Mouse (Mus musculus) midbrain, embryonic 10.5 days (tissue): ENCODE data around the gene Mex3d. TPM values are rescaled to one million over a fixed set of nuclear protein-coding genes. Genes with fewer than 3 reads are reported as not detected.

ENCODE experiments used
- DNase-seq: peaks from one replicate; pipeline ENCODE4 v3.0.0-alpha.2; 2017; ENCODE audit warnings: low spot score
- H3K27ac ChIP-seq: fragments of 300-500 bp; sonication (generic); replicated peaks from 2 replicates; pipeline ENCODE4 v1.5.1; 2016; ENCODE audit warnings: mild to moderate bottlenecking
- H3K27me3 ChIP-seq: fragments of 300-500 bp; sonication (generic); 2 replicates; pipeline ENCODE4 v1.6.1; 2016; ENCODE audit warnings: low read depth, mild to moderate bottlenecking; ENCODE audit not compliant: poor library complexity, severe bottlenecking
- H3K36me3 ChIP-seq: fragments of 300-500 bp; sonication (generic); 2 replicates; pipeline ENCODE4 v1.6.1; 2016; ENCODE audit warnings: mild to moderate bottlenecking, moderate library complexity
- H3K4me1 ChIP-seq: fragments of 300-500 bp; sonication (generic); 2 replicates; pipeline ENCODE4 v1.6.1; 2016
- H3K4me3 ChIP-seq: fragments of 300-500 bp; sonication (generic); 2 replicates; pipeline ENCODE4 v1.5.1; 2016; ENCODE audit warnings: mild to moderate bottlenecking, moderate library complexity
- H3K9me3 ChIP-seq: fragments of 300-500 bp; sonication (generic); replicated peaks from 2 replicates; pipeline ENCODE4 v1.6.1; 2016; ENCODE audit warnings: mild to moderate bottlenecking
- WGBS: fragments of 180-500 bp; shearing (Covaris S2); methylation state at CpG from one replicate; pipeline ENCODE4 v1.1.7; 2016; 5-methylcytosine and 5-hydroxymethylcytosine counted together
- polyA plus RNA-seq: library from polyadenylated mRNA; unstranded; fragments of >200 nt; fragmentation: Nextera tagmentation; extraction: Ambion mirVana; gene quantifications from 2 replicates; pipeline ENCODE4 v1.2.1, GENCODE M21; 2016

The Mex3d gene
- polyA plus RNA-seq, 1 experiment from 2014 or later = 6.3 TPM

GRCm38 (mm10) chr10:80405481-80406173 lies 18.2 kb upstream of the Mex3d start:
- peak overlapping the region; percentile 83 for H3K27ac ChIP-seq
- WGBS = 62% methylated on average over 10 of the region's 10 CpGs
- H3K9me3 ChIP-seq = no peaks in the 10 kb centered on the region
- no peak for DNase-seq
- no peaks in the 10 kb centered on the region for H3K27me3 ChIP-seq
- H3K4me1 ChIP-seq = peaks cover 37% of the 10 kb centered on the region
- peak overlapping the region; percentile 88 for H3K4me3 ChIP-seq
- peaks cover 56% of the 10 kb centered on the region for H3K36me3 ChIP-seq

DNA sequence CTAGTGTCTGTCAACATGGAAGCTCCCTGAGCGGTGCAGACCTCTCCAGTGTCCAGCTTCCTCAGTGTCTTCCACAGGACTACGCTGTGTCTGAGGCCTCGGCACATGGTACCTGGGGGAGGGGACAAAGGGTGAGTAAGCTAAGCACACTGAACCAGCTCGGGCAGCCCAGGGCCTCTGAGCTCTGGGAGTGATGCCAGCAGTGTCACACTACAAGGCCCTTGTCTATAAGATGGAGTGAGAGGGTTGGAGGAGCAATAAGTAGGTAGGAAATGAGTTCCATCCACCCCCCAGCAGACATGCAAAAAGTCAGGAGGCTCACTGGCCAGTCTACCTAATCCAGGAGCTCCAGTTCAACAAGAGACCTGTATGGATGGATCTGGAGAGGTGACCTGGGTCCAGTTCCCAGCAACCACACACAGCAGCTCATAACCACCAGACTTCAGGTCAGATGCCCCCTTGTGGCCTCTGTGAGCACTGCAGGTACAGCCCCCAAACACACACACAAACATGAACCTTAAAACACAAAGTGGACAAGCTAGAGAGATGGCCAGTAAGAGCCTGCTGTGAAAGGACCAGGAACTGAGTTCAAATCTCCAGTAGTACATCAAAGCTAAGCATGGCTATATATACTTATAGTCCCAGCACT lies 15.7 kb upstream of the Mex3d start:
- 93% methylated on average over 4 of the region's 4 CpGs for WGBS
- Histone ChIP-seq H3K4me1 (peaks cover 45% of the 10 kb centered on the region), H3K36me3 (peaks cover 37% of the 10 kb centered on the region), H3K27ac (no peak overlapping the region), H3K9me3 (no peaks in the 10 kb centered on the region), H3K27me3 (no peaks in the 10 kb centered on the region), H3K4me3 (no peak overlapping the region)
- DNase-seq = no peak

DNA sequence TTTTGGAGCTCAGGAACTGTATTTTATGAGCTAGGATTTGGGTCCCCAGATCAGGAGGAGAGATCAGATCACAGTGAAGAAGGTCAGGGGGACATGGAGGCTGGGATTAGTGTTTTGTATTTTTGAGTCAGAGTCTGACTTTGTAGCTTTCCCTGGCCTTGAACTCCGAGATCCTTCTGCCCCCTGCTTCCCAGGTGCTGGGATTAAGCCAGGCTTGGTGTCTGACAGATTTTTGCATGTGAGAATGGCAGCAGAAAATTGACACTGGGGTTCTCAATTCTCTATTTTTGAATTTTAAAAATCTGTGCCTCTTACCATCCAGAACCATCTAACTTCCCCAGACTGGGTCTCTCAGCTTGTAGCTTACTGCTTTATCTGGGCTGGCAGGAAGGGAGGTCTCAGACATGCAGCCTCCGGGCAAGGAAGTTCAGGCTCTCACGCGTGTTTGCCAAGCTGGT lies 13.3 kb upstream of the Mex3d start:
- no peaks in the 10 kb centered on the region for H3K9me3 ChIP-seq
- H3K4me1 ChIP-seq = peaks cover 42% of the 10 kb centered on the region
- H3K4me3 ChIP-seq = peak overlapping the region; percentile 85
- WGBS = 86% methylated on average over 4 of the region's 4 CpGs
- H3K27ac ChIP-seq = 0 out of 2 replicates have a peak overlapping the region, but pooled peaks have one; percentile 100
- peaks cover 56% of the 10 kb centered on the region for H3K36me3 ChIP-seq
- no peaks in the 10 kb centered on the region for H3K27me3 ChIP-seq
- DNase-seq = no peak

DNA sequence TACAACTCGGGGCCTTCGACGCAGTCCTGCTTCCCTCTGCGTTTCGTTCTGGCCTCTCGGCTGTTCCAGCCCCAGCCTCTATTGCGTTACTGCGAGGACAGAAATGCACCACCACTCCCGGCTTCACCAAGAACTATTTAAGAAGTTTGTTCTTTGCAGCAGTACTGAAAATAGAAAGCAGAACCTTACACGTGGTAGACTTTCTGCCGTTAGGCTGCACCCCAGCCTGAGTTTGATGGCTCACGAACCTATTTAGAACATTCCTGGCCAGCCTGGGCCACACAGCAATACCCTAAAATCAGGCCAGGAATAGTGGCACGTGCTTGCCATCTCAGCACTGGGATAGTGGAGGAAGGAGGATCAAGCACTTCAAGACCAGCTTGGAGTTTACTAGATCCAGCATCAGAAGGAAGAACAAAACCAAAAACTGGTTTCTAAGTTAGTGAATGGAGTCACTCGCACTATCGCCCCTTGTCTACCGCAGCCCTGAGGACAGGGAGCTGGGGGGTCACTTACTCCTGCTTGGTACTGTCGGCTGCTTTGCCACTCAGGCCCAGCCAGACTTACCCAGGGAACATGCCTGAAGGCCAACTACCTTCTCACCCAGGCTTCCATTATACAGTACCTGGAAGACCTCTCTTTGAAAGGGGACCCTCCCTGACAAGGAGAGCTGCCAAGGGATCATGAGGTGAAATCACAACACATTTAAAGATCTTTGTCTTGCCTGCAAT lies 12.7 kb upstream of the Mex3d start:
- peaks cover 62% of the 10 kb centered on the region for H3K36me3 ChIP-seq
- no peaks in the 10 kb centered on the region for H3K27me3 ChIP-seq
- no peak for DNase-seq
- peaks cover 36% of the 10 kb centered on the region for H3K4me1 ChIP-seq
- peak overlapping the region; percentile 85 for H3K4me3 ChIP-seq
- peak overlapping the region; percentile 100 for H3K27ac ChIP-seq
- WGBS = 14% methylated on average over 17 of the region's 17 CpGs
- no peaks in the 10 kb centered on the region for H3K9me3 ChIP-seq

DNA sequence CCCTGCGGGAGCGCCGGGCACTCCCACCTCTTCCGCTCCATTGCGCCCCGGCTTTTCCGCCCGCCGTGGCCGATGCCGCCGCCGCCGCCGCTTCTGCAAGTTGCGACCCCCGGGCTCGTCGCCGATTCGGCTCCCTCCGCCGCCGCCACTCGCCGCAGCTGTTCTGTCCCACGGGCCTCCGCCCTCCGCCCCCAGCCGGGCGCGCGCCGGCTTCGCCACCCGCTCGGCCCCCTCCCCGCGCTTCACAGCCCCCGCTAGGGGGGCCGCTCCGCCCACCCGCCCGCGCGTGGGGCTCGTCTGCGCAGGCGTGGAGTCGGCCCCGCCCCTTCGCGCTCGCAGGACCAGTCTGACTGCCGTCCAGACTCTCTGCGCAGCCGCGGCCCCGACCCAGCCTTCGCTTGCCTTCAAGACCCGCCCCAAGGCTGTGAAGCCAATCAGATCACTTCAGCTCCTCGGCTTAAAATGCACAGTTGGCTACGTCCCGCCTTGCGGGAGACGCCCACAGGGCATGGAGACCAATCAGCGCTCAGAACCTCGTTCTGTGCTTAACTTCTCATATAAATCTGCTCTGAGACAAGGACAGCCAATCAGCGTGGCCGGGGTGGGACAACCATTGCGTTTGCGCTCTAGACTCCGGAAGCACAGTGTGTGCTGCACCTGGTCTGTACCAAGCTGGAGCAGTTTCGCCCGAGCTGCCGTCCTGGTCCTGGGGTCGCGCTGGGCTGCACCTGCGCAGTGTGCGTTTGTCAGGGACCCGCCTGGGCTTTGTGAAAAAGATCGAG lies 11.9 kb upstream of the Mex3d start, which contains the start of gene Mbd3:
Gene Mbd3, minus strand, starts transcription at position 360 of the 782 bp plus-strand sequence.
- Histone ChIP-seq H3K27me3 (no peaks in the 10 kb centered on the region), H3K9me3 (no peaks in the 10 kb centered on the region), H3K4me1 (peaks cover 33% of the 10 kb centered on the region), H3K36me3 (peaks cover 66% of the 10 kb centered on the region), H3K4me3 (peak within 1 kb of the TSS; percentile 85), H3K27ac (peak within 1 kb of the TSS; percentile 100)
- DNase-seq = peak; percentile 99
- WGBS = under 1% methylated on average over 80 of the region's 82 CpGs

GRCm38 (mm10) chr10:80398719-80399190 lies 11.3 kb upstream of the Mex3d start:
- H3K27ac ChIP-seq = peak overlapping the region; percentile 100
- H3K4me1 ChIP-seq = peaks cover 33% of the 10 kb centered on the region
- WGBS = under 1% methylated on average over 59 of the region's 59 CpGs
- peaks cover 66% of the 10 kb centered on the region for H3K36me3 ChIP-seq
- no peaks in the 10 kb centered on the region for H3K27me3 ChIP-seq
- DNase-seq = peak; percentile 100
- peak overlapping the region; percentile 85 for H3K4me3 ChIP-seq
- H3K9me3 ChIP-seq = no peaks in the 10 kb centered on the region

GRCm38 (mm10) chr10:80398174-80398535 lies 10.7 kb upstream of the Mex3d start:
- H3K4me1 ChIP-seq = peaks cover 33% of the 10 kb centered on the region
- no peaks in the 10 kb centered on the region for H3K9me3 ChIP-seq
- H3K36me3 ChIP-seq = peaks cover 66% of the 10 kb centered on the region
- peak overlapping the region; percentile 85 for H3K4me3 ChIP-seq
- no peaks in the 10 kb centered on the region for H3K27me3 ChIP-seq
- peak overlapping the region; percentile 100 for H3K27ac ChIP-seq
- WGBS = 5% methylated on average over 1 of the region's 1 CpGs
- no peak for DNase-seq

DNA sequence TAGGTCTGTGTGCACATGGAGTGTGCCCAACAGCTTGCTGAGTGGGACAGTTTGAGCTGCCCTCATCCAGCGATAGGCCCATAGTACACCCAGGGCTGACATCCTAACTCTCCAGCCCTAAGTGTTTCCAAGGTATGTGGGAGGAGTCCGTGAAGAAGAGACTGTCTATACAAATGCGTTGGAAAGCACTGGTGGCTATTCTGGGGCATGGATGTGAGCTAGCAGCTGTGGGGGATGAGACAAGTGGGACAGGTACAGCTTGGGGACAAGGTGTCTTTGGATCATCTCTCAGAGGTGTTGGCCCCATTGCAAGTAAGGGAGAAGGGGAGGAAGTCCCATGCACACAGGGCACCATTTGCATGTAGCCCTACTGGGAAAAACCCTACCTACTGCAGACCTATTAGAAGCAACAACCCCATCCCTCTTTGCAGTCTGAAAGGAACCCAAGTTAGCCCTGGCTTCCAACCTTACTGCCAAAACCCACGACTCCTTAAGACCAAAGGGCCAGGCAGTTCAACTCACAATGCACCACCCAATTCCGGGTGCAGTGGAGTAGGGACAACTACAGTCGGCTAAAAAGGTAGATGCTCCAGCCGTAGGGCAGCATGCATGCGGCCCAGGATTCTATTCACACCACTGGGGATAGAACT lies 10.2 kb upstream of the Mex3d start:
- no peak for DNase-seq
- 61% methylated on average over 8 of the region's 8 CpGs for WGBS
- Histone ChIP-seq H3K27me3 (no peaks in the 10 kb centered on the region), H3K4me3 (peak overlapping the region; percentile 85), H3K4me1 (peaks cover 34% of the 10 kb centered on the region), H3K27ac (peak overlapping the region; percentile 100), H3K36me3 (peaks cover 66% of the 10 kb centered on the region), H3K9me3 (no peaks in the 10 kb centered on the region)

DNA sequence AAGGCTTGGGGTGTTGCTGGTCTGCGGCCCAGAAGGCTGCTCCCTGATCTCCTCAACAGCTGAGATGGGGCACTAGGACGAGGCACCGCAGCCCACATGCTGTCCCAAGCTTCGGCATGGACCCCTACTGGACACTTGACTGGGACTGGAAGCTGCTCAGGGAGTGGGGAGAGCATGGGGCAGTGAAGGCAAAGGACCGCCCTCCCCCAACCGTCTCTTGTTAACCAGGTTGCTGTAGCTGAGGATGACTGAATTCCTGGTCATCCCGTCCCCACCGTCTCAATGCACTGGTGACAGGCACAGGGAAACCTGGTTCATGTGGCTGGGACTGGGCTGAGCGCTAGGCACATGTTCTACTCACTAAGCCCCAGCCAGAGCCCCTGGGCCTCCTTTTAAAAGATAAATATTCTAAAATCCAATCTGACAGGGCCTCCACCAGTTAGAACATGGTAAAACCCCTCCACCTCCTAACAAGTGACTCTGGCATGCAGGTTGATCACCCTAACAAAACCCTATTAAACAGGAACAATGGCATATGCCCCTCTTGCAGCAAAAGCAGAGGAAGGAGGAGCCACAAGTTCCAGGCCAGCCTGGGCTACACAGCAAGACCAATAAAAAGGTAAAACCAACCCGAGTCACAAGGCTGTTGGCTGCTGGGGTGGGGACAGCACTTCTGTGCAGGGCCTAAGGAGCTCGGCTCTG lies 9.5 kb upstream of the Mex3d start:
- H3K4me3 ChIP-seq = peak overlapping the region; percentile 85
- H3K4me1 ChIP-seq = peaks cover 35% of the 10 kb centered on the region
- H3K27ac ChIP-seq = peak overlapping the region; percentile 100
- H3K36me3 ChIP-seq = peaks cover 66% of the 10 kb centered on the region
- 93% methylated on average over 11 of the region's 11 CpGs for WGBS
- DNase-seq = no peak
- no peaks in the 10 kb centered on the region for H3K27me3 ChIP-seq
- no peaks in the 10 kb centered on the region for H3K9me3 ChIP-seq

GRCm38 (mm10) chr10:80395025-80395627 lies 7.7 kb upstream of the Mex3d start:
- H3K4me1 ChIP-seq = peaks cover 25% of the 10 kb centered on the region
- H3K27ac ChIP-seq = no peak overlapping the region
- no peaks in the 10 kb centered on the region for H3K27me3 ChIP-seq
- peaks cover 74% of the 10 kb centered on the region for H3K36me3 ChIP-seq
- H3K9me3 ChIP-seq = no peaks in the 10 kb centered on the region
- 0 out of 2 replicates have a peak overlapping the region, but pooled peaks have one; percentile 17 for H3K4me3 ChIP-seq
- no peak for DNase-seq
- WGBS = 97% methylated on average over 35 of the region's 35 CpGs

DNA sequence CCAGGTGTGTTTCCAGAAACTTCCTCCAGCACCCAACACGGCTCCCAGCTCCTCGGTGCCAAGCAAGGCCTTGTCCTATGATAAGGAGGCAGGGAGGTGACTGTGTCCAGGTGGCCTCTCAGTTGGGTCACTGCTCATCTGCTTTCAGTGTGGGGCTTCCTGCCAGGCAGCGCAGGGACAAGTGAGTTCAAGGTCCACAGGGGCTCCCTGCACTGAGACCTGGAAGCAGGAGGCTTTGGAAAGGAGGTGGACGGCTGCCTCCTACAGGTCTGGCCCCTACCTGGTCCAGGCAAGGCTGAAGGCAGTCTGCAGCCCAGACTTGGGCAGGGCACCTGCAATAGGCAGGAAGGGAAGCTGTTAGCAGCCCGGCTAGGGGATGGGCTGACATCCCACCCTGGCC lies 5.2 kb upstream of the Mex3d start:
- peaks cover 27% of the 10 kb centered on the region for H3K4me1 ChIP-seq
- H3K27me3 ChIP-seq = no peaks in the 10 kb centered on the region
- no peak overlapping the region for H3K4me3 ChIP-seq
- no peaks in the 10 kb centered on the region for H3K9me3 ChIP-seq
- 91% methylated on average over 5 of the region's 5 CpGs for WGBS
- H3K36me3 ChIP-seq = peaks cover 80% of the 10 kb centered on the region
- no peak overlapping the region for H3K27ac ChIP-seq
- DNase-seq = no peak
